Mouse (Mus musculus) spleen, adult 2 months (tissue): ENCODE results near the gene Reln.

ENCODE experiments used
- CTCF ChIP-seq: fragments of 200-500 bp; IDR thresholded peaks from 2 replicates; pipeline ENCODE4 v1.5.1; 2011; ENCODE audit warnings: mild to moderate bottlenecking, inconsistent platforms; ENCODE audit not compliant: insufficient read depth, insufficient read length, insufficient replicate concordance; ENCODE audit errors: extremely low read depth
- POLR2A ChIP-seq: fragments of 200-500 bp; IDR thresholded peaks from 2 replicates; pipeline ENCODE4 v1.6.1; 2011; ENCODE audit warnings: low read depth, low read length, inconsistent platforms

DNA sequence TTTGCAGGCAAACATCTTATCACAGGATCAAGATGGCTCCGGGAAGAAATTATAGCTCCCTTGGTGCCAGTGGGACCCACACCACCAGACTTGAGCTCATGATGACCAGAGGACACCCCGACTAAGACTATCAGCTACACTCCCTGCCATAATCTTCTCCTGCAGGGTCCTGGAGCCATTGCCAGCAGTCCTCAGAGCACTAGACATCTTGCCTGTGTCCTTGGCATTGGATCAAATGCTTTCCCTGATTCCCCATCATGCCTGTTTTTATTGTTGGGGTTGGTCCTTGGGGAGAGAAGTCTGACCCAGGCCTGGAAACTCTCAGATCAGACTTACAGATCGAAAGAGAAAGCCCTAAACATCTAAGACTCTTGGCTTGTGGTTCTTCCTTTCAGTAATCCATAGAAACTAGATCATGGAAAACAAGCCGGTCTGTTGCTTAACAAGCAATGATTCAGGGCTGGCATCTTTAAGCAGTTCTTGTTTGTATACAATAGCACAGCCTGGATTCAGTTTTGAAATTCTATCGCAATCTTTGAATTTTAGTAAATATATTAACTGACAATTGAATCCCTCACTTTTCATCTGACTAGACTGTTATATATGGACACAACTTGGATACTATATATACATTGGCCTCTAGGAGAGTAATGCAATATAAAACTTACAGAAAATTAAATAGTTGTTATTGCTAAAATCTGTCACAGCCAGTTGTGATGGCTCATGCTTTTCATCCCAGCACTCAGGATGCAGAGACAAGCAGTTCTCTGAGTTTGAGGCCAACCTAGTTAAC, 212.6 kb downstream of the Reln start:
- TF ChIP-seq CTCF (no peak), POLR2A (no peak)
